10 mouse cellular contexts compared by ENCODE assay signal in genomic region chr16:97209997-97210396, GRCm38 (mm10). TPM values are rescaled to one million over a fixed set of nuclear protein-coding genes. Genes with fewer than 3 reads are reported as not detected.
DNase-seq lines count a peak whose midpoint lies in the region; ATAC-seq lines count a peak whose summit lies in the region.
"Had no signal": no experiment of that assay in that cellular context is flagged by ENCODE, and none has a peak within 500 bp of the region (broad histone marks: within the 10 kb centered on the region; RNA-seq: fewer than 3 reads in every experiment).

No protein-coding gene starts in this region.

- ATAC-seq in forebrain, embryonic 13.5 days: peak; percentile 66
- no peak for ATAC-seq in midbrain, embryonic 16.5 days

- H3K4me1 ChIP-seq in forebrain, embryonic 13.5 days: peaks cover 12% of the 10 kb centered on the region; the same call in 1 of the 2 replicates
- no peaks in the 10 kb centered on the region for H3K4me1 ChIP-seq in forebrain, embryonic 10.5 days
- H3K4me1 ChIP-seq in midbrain, embryonic 16.5 days (ENCODE audit: control insufficient read depth, insufficient read depth, low read length): no peaks in the 10 kb centered on the region
- H3K4me1 ChIP-seq: embryonic facial prominence, embryonic 12.5 days had no signal

- 40% methylated on average over 5 of the region's 5 CpGs for WGBS in forebrain, embryonic 13.5 days
- 84% methylated on average over 5 of the region's 5 CpGs for WGBS in forebrain, embryonic 10.5 days
- 40% methylated on average over 5 of the region's 5 CpGs for WGBS in midbrain, embryonic 16.5 days

- H3K27me3 ChIP-seq in forebrain, embryonic 13.5 days: no peaks in the 10 kb centered on the region
- H3K27me3 ChIP-seq in forebrain, embryonic 10.5 days (ENCODE audit: poor library complexity, severe bottlenecking): no peaks in the 10 kb centered on the region
- no peaks in the 10 kb centered on the region for H3K27me3 ChIP-seq in midbrain, embryonic 16.5 days (ENCODE audit: control insufficient read depth, insufficient read depth, low read depth, low read length)
- H3K27me3 ChIP-seq: embryonic facial prominence, embryonic 12.5 days had no signal

- no peak overlapping the region for H3K4me3 ChIP-seq in forebrain, embryonic 13.5 days
- H3K4me3 ChIP-seq in forebrain, embryonic 10.5 days: no peak overlapping the region
- H3K4me3 ChIP-seq in midbrain, embryonic 16.5 days (ENCODE audit: low read depth, low read length): no peak overlapping the region
- H3K4me3 ChIP-seq: embryonic facial prominence, embryonic 12.5 days had no signal

- H3K27ac ChIP-seq in forebrain, embryonic 13.5 days: no peak overlapping the region
- H3K27ac ChIP-seq in forebrain, embryonic 10.5 days: no peak overlapping the region
- no peak overlapping the region for H3K27ac ChIP-seq in midbrain, embryonic 16.5 days (ENCODE audit: low read length)
- H3K27ac ChIP-seq: embryonic facial prominence, embryonic 12.5 days had no signal

- no peak overlapping the region for H3K4me2 ChIP-seq in forebrain, embryonic 13.5 days
- H3K4me2 ChIP-seq in midbrain, embryonic 16.5 days (ENCODE audit: low read length): no peak overlapping the region
- H3K4me2 ChIP-seq: embryonic facial prominence, embryonic 12.5 days had no signal

- no peak for DNase-seq in forebrain, embryonic 10.5 days (ENCODE audit: extremely low spot score, low spot score)
- DNase-seq in brain, adult 2 months (ENCODE audit: low read depth, low spot score): peak; percentile 81
- DNase-seq in frontal cortex, postnatal 10 days (ENCODE audit: low spot score in 2 of 2): peak; percentile 13 to 18
- peak; percentile 15 to 79 for DNase-seq in left cerebral cortex, adult 8-10 months (ENCODE audit: low spot score in 2 of 2)
- no peak for DNase-seq in embryo, embryonic 10 days (ENCODE audit: low spot score)
- no peak for DNase-seq in adrenal gland, postnatal 10 days

- H3K36me3 ChIP-seq in forebrain, embryonic 13.5 days (ENCODE audit: poor library complexity, severe bottlenecking): no peaks in the 10 kb centered on the region
- no peaks in the 10 kb centered on the region for H3K36me3 ChIP-seq in forebrain, embryonic 10.5 days (replicated peaks)
- H3K36me3 ChIP-seq in midbrain, embryonic 16.5 days (ENCODE audit: control insufficient read depth, insufficient read depth, low read length): no peaks in the 10 kb centered on the region
- H3K36me3 ChIP-seq: embryonic facial prominence, embryonic 12.5 days had no signal

- no peak overlapping the region for H3K9ac ChIP-seq in forebrain, embryonic 13.5 days
- H3K9ac ChIP-seq in midbrain, embryonic 16.5 days (ENCODE audit: low read depth, low read length): no peak overlapping the region
- H3K9ac ChIP-seq: embryonic facial prominence, embryonic 12.5 days had no signal

- peaks cover 5% of the 10 kb centered on the region for H3K9me3 ChIP-seq in forebrain, embryonic 13.5 days (replicated peaks)
- peaks cover 4% of the 10 kb centered on the region; the same call in 1 of the 2 replicates for H3K9me3 ChIP-seq in forebrain, embryonic 10.5 days
- peaks cover 4% of the 10 kb centered on the region; the same call in 1 of the 2 replicates for H3K9me3 ChIP-seq in midbrain, embryonic 16.5 days (replicated peaks; ENCODE audit: control insufficient read depth, low read length, poor library complexity, severe bottlenecking)
- H3K9me3 ChIP-seq: embryonic facial prominence, embryonic 12.5 days had no signal

RNA-seq across cellular contexts. Expression of gene Dscam, which starts 39.4 kb away (rescaled TPM):
- 3.5 and 3.8 TPM in 2 replicates for polyA plus RNA-seq in forebrain, embryonic 13.5 days (2015; fragmentation: Nextera tagmentation; extraction: Ambion mirVana)
- 0.05 and 0.21 TPM in 2 replicates for polyA plus RNA-seq in forebrain, embryonic 10.5 days (2016; fragmentation: Nextera tagmentation; extraction: Ambion mirVana)
- 10 to 100 TPM; 31.5 to 41.2 (median 37.1) TPM for total RNA-seq in left cerebral cortex, adult 8-10 months (2022)
- under 1 TPM; 0.18 to 0.24 TPM for total RNA-seq in adrenal gland, postnatal 10 days (2021)
- 14.7 and 16.2 TPM in 2 replicates for polyA plus RNA-seq in midbrain, embryonic 16.5 days (2015; fragmentation: Nextera tagmentation; extraction: Ambion mirVana)
- polyA plus RNA-seq: heart, embryonic 14.5 days had no signal

Comparison
In these comparisons a context has a peak if more than half of its experiments do, and no peak if none do; other contexts are left out.
1. DNase-seq: peak in brain, adult 2 months (single experiment), frontal cortex, postnatal 10 days (2 of 2) and left cerebral cortex, adult 8-10 months (2 of 2); none in forebrain, embryonic 10.5 days (single experiment), embryo, embryonic 10 days (single experiment) and adrenal gland, postnatal 10 days (single experiment).